Mouse (Mus musculus): ENCODE data around the gene Gm853.
A peak's percentile ranks its signal among the peaks of the same experiment; 100 is the strongest.

Gene Gm853

GRCm38 (mm10) chr4:130213197-130213596 is 9.0 kb downstream of the Gm853 start:
- no peak for DNase-seq

DNA sequence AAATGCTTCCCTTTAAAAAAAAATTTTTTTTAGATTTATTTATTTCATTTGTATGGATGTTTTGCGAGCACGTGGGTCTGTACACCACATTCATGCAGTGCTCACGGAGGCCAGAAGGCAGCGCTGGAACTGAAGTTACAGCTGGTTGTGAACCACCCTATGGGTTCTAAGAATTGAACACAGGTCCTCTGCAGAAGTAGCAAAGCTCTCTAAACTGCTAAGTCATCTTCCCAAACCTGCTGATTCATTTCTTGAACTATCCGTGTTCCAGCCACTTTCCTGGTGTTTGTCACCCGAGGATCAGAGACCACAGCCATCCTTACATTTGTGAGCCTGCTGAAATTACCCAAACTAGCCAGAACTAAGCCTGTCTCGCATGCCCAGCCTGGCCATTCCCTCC is 9.8 kb downstream of the Gm853 start:
- no peak for DNase-seq

GRCm38 (mm10) chr4:130211870-130212269 is 10.3 kb downstream of the Gm853 start:
- no peak for DNase-seq

- peak; percentile 73 for DNase-seq
Observed at GRCm38 (mm10) chr4:130198694-130199670, 23.2 kb downstream of the Gm853 start.

GRCm38 (mm10) chr4:130196542-130196941 is 25.7 kb downstream of the Gm853 start:
- DNase-seq: no peak

DNA sequence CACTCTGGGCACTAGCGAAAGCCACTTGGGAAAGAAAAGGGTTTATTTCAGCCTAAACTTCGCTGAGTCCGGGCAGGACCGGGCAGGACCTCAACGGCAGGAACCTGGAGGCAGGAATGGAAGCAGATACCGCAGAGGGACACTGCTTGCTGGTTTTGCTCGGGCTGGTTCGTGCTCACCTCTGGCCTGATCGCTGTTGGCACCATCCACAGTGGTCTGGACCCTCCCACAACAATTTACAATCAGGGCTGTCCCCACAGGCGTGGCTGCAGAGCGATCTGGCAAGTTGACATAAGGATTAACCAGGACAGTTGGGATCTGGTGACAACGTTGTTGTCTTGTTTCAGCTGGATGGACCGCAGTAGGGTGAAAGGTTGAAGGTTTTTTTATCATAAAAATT is 26.3 kb downstream of the Gm853 start:
- no peak for DNase-seq

- no peak for DNase-seq
Observed at GRCm38 (mm10) chr4:130192266-130192665, 29.9 kb downstream of the Gm853 start.

DNA sequence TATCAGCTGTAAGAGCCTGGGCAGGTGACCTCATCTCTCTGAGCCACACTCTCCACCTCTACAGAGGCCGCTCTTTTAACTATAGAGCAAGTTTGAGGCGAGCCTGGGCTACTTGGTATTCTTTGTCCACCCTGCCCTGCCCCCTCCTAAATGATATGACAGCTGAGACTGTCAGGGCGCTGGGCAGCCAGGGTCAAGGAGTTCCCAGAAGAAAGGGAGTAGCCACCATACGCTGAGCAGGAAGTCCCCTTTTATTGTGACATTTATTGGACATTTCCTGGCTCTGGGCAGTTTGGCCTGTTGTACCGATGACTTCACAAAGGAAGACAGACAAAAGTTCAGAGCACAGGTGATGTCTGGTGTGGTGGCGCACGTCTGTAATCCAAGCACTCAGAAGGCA is 32.6 kb downstream of the Gm853 start:
- no peak for DNase-seq

GRCm38 (mm10) chr4:130188806-130189297 is 33.3 kb downstream of the Gm853 start:
- peak; percentile 57 for DNase-seq

- no peak for DNase-seq
Observed at GRCm38 (mm10) chr4:130186891-130187290, 35.3 kb downstream of the Gm853 start.

GRCm38 (mm10) chr4:130186450-130186849 is 35.8 kb downstream of the Gm853 start:
- no peak for DNase-seq

- DNase-seq: no peak
Observed at GRCm38 (mm10) chr4:130183879-130184278, 38.3 kb downstream of the Gm853 start.

- no peak for DNase-seq
Observed at GRCm38 (mm10) chr4:130183023-130183422, 39.2 kb downstream of the Gm853 start.

- DNase-seq: no peak
Observed at GRCm38 (mm10) chr4:130181886-130182285, 40.3 kb downstream of the Gm853 start.

DNA sequence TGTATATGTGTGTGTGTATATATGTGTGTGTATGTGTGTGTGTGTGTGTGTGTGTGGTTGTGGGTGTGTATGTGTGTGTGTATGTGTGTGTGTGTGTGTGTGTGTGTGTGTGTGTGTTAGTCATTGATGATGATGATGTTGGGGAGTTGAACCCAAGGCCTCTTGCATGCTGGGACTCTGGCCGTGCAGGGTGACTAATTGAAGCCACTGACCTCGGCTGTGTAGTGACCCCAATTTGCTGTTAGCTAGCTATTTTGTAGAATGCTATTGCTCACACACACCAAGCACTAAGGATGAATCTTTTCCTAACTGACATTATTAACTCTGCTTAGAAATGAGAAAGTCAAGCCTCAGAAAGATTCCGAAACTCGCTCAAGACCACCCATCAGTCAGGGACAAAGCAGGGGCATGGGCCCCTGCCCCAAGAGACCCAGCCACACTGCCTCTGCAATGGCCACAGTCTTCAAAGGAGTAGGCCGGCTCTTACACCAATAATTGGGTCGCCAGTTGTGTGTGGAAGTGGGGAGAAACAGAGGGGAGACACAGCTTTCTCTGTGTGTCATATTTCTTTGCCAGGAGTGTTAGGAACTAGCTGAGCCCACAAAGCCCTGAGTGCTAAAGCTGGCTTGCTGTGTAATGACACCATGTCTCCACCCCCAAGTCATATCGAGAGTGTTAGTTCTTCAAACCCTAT is 41.1 kb downstream of the Gm853 start:
- DNase-seq: no peak

GRCm38 (mm10) chr4:130179876-130180275 is 42.3 kb downstream of the Gm853 start:
- no peak for DNase-seq

DNA sequence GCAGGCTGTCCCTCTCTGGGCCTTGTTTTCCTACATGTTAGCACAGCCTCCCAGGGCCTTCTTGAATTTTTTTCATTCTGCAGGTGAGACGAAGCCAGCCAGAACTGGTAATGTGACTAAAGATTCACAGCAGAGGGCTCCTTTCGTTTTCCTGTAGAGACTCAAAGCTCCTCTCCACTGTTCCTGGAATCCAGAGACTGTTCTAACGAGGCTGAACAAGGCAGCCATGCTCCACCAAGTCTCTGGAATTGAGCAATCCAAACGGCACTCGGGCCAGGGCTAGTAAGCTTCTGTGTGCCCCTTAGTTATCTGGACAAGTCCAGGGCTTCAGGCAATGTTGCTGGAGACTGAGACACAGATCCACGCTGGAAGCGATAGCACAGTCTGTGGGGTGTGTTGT is 44.7 kb downstream of the Gm853 start:
- DNase-seq: no peak

GRCm38 (mm10) chr4:130177087-130177486 is 45.1 kb downstream of the Gm853 start:
- DNase-seq: no peak

GRCm38 (mm10) chr4:130176156-130176720 is 46.0 kb downstream of the Gm853 start:
- no peak for DNase-seq

DNA sequence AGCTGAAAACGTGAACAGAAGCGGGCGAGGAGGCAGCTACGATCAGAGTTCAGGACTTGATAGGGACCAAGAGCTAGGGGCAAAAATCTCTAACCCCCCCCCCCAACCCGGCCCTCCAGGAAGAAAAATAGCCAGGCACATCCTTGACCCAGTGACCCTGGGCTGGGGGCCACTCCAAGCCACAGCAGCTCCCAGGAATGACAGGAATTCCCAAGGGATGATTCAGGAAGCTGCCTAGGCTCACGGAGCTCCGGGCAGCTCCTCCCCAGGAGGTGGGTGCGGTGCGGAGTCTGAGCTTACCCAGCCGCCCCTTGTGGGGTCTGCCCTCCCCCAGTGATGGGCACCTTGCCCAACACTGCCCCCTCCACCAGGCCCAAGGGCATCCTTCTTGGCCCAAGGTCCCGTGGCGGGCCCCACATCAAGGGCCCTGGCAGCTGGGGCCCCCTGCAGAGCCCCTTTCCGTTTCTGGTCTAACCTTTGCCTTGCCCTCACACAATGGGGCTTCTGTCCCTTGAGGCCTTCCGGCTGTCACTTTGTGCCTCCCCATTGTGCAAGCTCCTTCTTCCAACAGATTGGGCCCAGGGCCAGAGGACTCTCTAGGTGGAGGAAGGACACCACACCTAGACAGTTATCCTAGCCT is 47.0 kb downstream of the Gm853 start, which contains the start of gene Tinagl1:
Gene Tinagl1 (minus strand): TSS at position 51 of the 640 bp plus-strand sequence.
- no peak for DNase-seq

DNA sequence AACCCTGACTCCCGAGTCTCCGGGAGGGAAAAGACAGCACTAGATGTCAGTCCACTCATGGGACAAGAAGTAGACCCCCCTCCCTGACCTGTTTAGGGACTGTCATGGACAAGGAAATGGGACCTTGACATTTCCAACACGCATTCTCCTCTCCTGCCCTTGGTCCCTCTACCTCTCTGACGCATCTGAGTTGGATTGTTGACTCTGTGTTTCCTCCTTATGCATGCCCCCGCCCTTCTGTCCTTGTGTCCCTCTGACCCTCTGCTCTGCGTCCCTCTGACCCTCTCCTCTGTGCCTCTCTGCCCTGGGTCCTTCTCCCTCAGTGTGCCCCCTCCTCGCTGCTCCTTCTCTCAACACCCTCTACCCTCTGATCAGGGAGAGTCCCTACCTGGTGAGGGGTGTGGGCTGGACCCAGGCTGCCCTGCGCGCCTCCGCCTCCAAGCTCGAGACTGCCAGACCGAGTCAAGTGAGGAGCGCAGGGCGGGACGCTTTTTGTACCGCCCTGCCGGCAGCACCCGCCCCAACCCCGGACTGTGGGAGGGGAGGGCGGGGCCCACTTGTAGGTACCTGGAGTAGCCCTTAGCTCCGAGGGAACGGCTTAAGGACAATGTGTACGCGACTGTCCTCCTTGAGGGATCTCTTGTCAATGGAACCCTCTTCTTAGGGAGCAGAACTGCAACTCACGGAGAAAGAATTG is 47.7 kb downstream of the Gm853 start:
- no peak for DNase-seq

DNA sequence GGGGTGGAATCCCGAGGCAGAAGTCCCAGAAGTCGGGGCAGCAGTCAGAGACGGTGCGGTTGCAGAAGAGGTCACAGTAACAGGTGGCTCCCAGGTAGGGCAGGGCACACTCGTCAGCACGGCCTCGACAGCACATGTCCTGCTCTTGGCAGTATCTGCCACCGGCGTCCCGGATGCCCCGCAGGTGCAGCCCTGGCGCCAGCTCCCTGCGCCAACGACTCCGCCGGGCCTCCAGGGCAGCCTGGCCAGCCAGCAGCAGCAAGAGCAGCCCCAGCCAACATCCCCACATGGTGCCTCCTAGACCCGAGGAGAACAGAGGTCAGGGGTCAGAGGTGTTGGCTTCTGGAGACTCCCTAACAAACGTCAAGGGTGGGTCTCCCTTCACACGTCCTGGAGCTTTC is 48.3 kb downstream of the Gm853 start:
- DNase-seq: no peak

Data from layer of hippocampus, adult 9-11 months (tissue).